Mouse (Mus musculus): ENCODE measurements around the gene Gm17334. TPM values are rescaled to one million over a fixed set of nuclear protein-coding genes. Genes with fewer than 3 reads are reported as not detected.
"Not testable (repeated sequence)": the region's sequence is repeated elsewhere in the genome, so short reads cannot be mapped to it uniquely, and the experiment has no call there.

The Gm17334 gene
- polyA plus RNA-seq, 1 experiment from 2014 or later, result not detected

- WGBS, result 79% methylated on average over 13 of the region's 13 CpGs
- peaks cover 22% of the 10 kb centered on the region for H3K27me3 ChIP-seq (replicated peaks)
- H3K4me1 ChIP-seq, result peaks cover 20% of the 10 kb centered on the region
- H3K36me3 ChIP-seq, result no peaks in the 10 kb centered on the region
- no peaks in the 10 kb centered on the region for H3K9me3 ChIP-seq (replicated peaks)
- H3K27ac ChIP-seq (replicated peaks), result no peak overlapping the region
- no peak overlapping the region for H3K4me3 ChIP-seq (replicated peaks)
- 0 out of 2 replicates have a peak overlapping the region, but pooled peaks have one; percentile 97 for H3K4me2 ChIP-seq
- H3K9ac ChIP-seq (replicated peaks), result no peak overlapping the region
- ATAC-seq (ENCODE audit: low FRiP score), result no peak
Measured at GRCm38 (mm10) chr11:53768422-53769184, 4.4 kb downstream of the Gm17334 start.

GRCm38 (mm10) chr11:53764581-53764980 lies 8.4 kb downstream of the Gm17334 start:
- Histone ChIP-seq H3K9ac (replicated peaks) (no peak overlapping the region), H3K4me1 (peaks cover 39% of the 10 kb centered on the region), H3K4me3 (replicated peaks) (no peak overlapping the region), H3K36me3 (no peaks in the 10 kb centered on the region), H3K9me3 (replicated peaks) (no peaks in the 10 kb centered on the region), H3K4me2 (no peak overlapping the region; the same call in 1 of the 2 replicates), H3K27me3 (replicated peaks) (peaks cover 49% of the 10 kb centered on the region), H3K27ac (replicated peaks) (no peak overlapping the region)
- WGBS, result 52% methylated on average over 5 of the region's 5 CpGs
- no peak for ATAC-seq (ENCODE audit: low FRiP score)

GRCm38 (mm10) chr11:53763496-53764140 lies 9.4 kb downstream of the Gm17334 start:
- WGBS, result 2% methylated on average over 33 of the region's 33 CpGs
- Histone ChIP-seq H3K9ac (replicated peaks) (0 out of 2 replicates have a peak overlapping the region, but pooled peaks have one; percentile 31), H3K27ac (replicated peaks) (peak overlapping the region; percentile 69), H3K27me3 (replicated peaks) (peaks cover 46% of the 10 kb centered on the region), H3K4me2 (peak overlapping the region; percentile 68), H3K36me3 (no peaks in the 10 kb centered on the region), H3K9me3 (replicated peaks) (no peaks in the 10 kb centered on the region), H3K4me3 (replicated peaks) (peak overlapping the region; percentile 34), H3K4me1 (peaks cover 36% of the 10 kb centered on the region)
- ATAC-seq (ENCODE audit: low FRiP score), result peak; percentile 69

- Histone ChIP-seq H3K27me3 (replicated peaks) (peaks cover 42% of the 10 kb centered on the region), H3K36me3 (no peaks in the 10 kb centered on the region), H3K9ac (replicated peaks) (no peak overlapping the region), H3K9me3 (replicated peaks) (no peaks in the 10 kb centered on the region), H3K4me3 (replicated peaks) (peak overlapping the region; percentile 34), H3K4me2 (peak overlapping the region; percentile 68), H3K27ac (replicated peaks) (peak overlapping the region; percentile 69), H3K4me1 (peaks cover 36% of the 10 kb centered on the region)
- ATAC-seq (ENCODE audit: low FRiP score), result peak; percentile 39; the same call in 1 of the 2 replicates
- 8% methylated on average over 23 of the region's 23 CpGs for WGBS
Measured at GRCm38 (mm10) chr11:53762827-53763495, 10.0 kb downstream of the Gm17334 start.

DNA sequence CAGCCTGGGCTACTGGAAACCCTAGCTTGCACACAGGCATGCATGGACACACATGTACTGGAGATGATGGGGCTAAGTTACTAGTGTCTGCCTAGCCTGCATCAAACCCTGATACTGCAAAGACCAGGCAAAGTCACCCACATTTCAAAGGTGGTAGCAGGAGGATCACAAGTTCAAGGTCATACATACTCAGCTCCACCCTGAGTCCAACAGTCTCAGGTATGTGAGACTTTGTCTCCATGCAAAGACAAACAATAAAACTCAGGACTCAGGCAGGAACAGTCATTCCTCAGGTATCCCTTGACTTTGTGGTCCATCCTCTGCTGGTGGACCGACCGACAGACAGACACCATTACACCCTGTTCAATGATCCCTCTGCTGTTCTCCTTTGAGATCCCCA lies 10.6 kb downstream of the Gm17334 start:
- no peak for ATAC-seq (ENCODE audit: low FRiP score)
- Histone ChIP-seq H3K9me3 (replicated peaks) (no peaks in the 10 kb centered on the region), H3K9ac (replicated peaks) (no peak overlapping the region), H3K36me3 (no peaks in the 10 kb centered on the region), H3K27ac (replicated peaks) (peak overlapping the region; percentile 58), H3K4me3 (replicated peaks) (peak overlapping the region; percentile 34; the same call in 1 of the 2 replicates), H3K4me1 (peaks cover 36% of the 10 kb centered on the region), H3K4me2 (peak overlapping the region; percentile 68), H3K27me3 (replicated peaks) (peaks cover 42% of the 10 kb centered on the region)
- WGBS, result 71% methylated on average over 2 of the region's 2 CpGs

- Histone ChIP-seq H3K27me3 (replicated peaks) (peaks cover 42% of the 10 kb centered on the region), H3K9me3 (replicated peaks) (no peaks in the 10 kb centered on the region), H3K9ac (replicated peaks) (no peak overlapping the region), H3K27ac (replicated peaks) (peak overlapping the region; percentile 58), H3K4me3 (replicated peaks) (no peak overlapping the region), H3K4me2 (no peak overlapping the region), H3K4me1 (peaks cover 36% of the 10 kb centered on the region), H3K36me3 (no peaks in the 10 kb centered on the region)
- 47% methylated on average over 2 of the region's 2 CpGs for WGBS
- ATAC-seq (ENCODE audit: low FRiP score), result peak; percentile 46; the same call in 1 of the 2 replicates
Measured at GRCm38 (mm10) chr11:53761822-53762221, 11.2 kb downstream of the Gm17334 start.

GRCm38 (mm10) chr11:53761284-53761683 lies 11.7 kb downstream of the Gm17334 start:
- Histone ChIP-seq H3K9me3 (replicated peaks) (no peaks in the 10 kb centered on the region), H3K27ac (replicated peaks) (no peak overlapping the region), H3K27me3 (replicated peaks) (peaks cover 42% of the 10 kb centered on the region), H3K36me3 (no peaks in the 10 kb centered on the region), H3K4me2 (no peak overlapping the region), H3K4me3 (replicated peaks) (no peak overlapping the region), H3K4me1 (peaks cover 36% of the 10 kb centered on the region), H3K9ac (replicated peaks) (no peak overlapping the region)
- ATAC-seq (ENCODE audit: low FRiP score), result no peak
- 74% methylated on average over 5 of the region's 5 CpGs for WGBS

DNA sequence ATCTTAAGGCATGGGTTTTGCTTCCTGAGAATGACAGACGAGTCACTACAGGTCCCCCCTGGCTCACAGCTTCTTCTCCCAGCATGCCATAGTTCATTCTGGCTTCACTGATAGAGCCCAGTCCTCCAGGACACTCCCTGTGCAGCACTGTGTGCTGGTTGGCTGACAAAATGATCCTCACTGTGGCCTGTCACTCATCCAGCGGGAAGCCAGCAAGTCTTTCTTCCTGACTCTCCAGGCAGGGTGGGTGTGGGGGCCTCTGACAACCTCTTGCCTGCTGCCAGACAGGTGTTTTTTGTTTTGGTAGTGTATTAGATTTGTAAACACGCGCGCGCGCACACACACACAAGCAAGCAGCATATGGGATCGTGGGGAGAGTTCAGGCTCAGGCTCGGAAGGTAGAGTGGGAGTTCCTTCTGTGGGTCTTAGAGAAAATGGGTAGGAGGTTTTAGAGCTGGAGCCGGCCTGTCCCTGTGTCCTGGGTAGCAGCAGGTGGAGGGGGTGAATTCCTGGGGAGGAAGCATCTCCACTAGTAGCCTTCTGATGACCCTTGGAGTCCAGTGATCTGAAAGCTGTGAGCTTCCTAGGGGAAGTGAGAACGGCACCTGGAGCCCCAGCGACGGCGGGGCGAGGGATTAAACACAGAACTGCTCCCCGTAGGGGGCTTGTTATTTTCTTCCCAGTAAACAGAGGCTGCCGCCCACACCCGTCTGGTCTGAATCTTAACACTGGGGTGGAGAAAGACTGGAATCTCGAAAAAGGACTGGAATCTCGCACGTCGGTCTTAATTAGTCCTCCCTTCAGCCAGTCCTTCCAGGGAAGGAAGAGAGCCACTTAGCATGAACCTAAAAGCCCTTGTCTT lies 13.2 kb downstream of the Gm17334 start:
- Histone ChIP-seq H3K27ac (replicated peaks) (no peak overlapping the region), H3K36me3 (no peaks in the 10 kb centered on the region), H3K27me3 (replicated peaks) (peaks cover 42% of the 10 kb centered on the region), H3K9me3 (replicated peaks) (no peaks in the 10 kb centered on the region), H3K9ac (replicated peaks) (no peak overlapping the region), H3K4me1 (peaks cover 36% of the 10 kb centered on the region), H3K4me3 (replicated peaks) (no peak overlapping the region), H3K4me2 (no peak overlapping the region)
- no peak for ATAC-seq (ENCODE audit: low FRiP score)
- WGBS, result 16% methylated on average over 22 of the region's 22 CpGs

DNA sequence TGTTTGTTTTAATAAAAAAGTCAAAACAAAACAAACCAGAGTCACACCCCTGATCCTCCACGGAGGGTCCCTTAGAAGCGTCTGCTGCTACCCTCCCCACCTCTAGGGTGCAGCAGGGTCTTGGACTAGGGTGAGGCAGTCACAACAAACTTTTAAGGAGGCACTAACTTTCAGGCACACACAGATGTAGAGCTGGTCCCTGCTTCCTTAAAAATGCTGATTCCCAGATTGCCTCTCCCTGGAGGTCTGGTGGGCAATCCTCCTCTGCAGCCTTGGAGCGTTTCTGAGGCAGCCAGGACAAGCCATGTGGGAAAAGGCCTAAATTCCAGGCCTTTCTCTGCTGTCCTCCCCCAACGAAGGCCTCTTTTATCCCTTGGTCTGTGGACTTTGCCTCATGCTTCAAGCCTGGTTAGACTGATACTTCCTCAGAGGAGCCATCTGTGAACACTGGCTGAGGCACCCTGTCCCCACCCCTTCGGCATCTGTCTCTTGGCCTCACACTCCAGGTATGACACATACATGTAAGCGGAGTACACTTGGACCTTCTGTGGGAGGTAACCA lies 14.1 kb downstream of the Gm17334 start:
- ATAC-seq (ENCODE audit: low FRiP score), result no peak
- H3K27ac ChIP-seq (replicated peaks), result no peak overlapping the region
- H3K9ac ChIP-seq (replicated peaks), result no peak overlapping the region
- H3K4me3 ChIP-seq (replicated peaks), result no peak overlapping the region
- 52% methylated on average over 6 of the region's 6 CpGs for WGBS
- no peak overlapping the region for H3K4me2 ChIP-seq
- H3K27me3 ChIP-seq (replicated peaks), result peaks cover 42% of the 10 kb centered on the region
- peaks cover 31% of the 10 kb centered on the region for H3K4me1 ChIP-seq
- H3K9me3 ChIP-seq (replicated peaks), result no peaks in the 10 kb centered on the region
- H3K36me3 ChIP-seq, result no peaks in the 10 kb centered on the region

DNA sequence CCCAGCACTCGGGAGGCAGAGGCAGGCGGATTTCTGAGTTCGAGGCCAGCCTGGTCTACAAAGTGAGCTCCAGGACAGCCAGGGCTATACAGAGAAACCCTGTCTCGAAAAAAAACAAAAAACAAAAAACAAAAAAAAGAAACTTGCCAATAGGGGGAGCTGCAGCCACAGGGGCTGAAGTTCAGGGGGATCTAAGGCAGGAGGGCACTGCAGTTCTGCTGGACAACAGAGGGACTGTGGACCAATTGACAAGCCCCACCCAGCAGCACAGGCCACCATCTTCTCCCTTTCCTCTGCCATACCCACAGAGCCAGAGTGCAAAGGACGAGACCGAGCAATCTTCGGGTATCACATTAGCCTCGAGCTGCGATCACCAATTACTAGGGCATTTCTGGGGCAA lies 15.0 kb downstream of the Gm17334 start:
- ATAC-seq (ENCODE audit: low FRiP score); H3K4me2 ChIP-seq; H3K9me3 ChIP-seq (replicated peaks); H3K36me3 ChIP-seq; H3K4me3 ChIP-seq (replicated peaks); H3K27ac ChIP-seq (replicated peaks); H3K9ac ChIP-seq (replicated peaks): not testable (repeated sequence)
- peaks cover 22% of the 10 kb centered on the region for H3K4me1 ChIP-seq
- 85% methylated on average over 9 of the region's 9 CpGs for WGBS
- H3K27me3 ChIP-seq (replicated peaks), result peaks cover 34% of the 10 kb centered on the region

- WGBS, result 96% methylated on average over 4 of the region's 4 CpGs
- no peak for ATAC-seq (ENCODE audit: low FRiP score)
- H3K27ac ChIP-seq (replicated peaks), result no peak overlapping the region
Measured at GRCm38 (mm10) chr11:53757612-53758011, 15.4 kb downstream of the Gm17334 start.

More at GRCm38 (mm10) chr11:53757612-53758011, 15.4 kb downstream of the Gm17334 start:
- H3K4me1 ChIP-seq, result peaks cover 18% of the 10 kb centered on the region
- no peak overlapping the region for H3K4me3 ChIP-seq (replicated peaks)
- H3K27me3 ChIP-seq (replicated peaks), result peaks cover 30% of the 10 kb centered on the region
- H3K9me3 ChIP-seq (replicated peaks), result no peaks in the 10 kb centered on the region
- no peaks in the 10 kb centered on the region for H3K36me3 ChIP-seq
- H3K4me2 ChIP-seq, result no peak overlapping the region
- no peak overlapping the region for H3K9ac ChIP-seq (replicated peaks)
